Mouse (Mus musculus) ovary, adult 2 months (tissue): ENCODE results near the gene Relb. TPM values are rescaled to one million over a fixed set of nuclear protein-coding genes. Genes with fewer than 3 reads are reported as not detected.

Source experiments
- polyA plus RNA-seq: library from polyadenylated mRNA; depleted of rRNA; stranded (reverse); fragments of >200 nt; gene quantifications from 2 replicates; pipeline ENCODE4 v1.2.3, GENCODE M21; 2012; rRNA removed

Gene Relb
- polyA plus RNA-seq, result 34.7 and 48.6 TPM in 2 replicates

DNA sequence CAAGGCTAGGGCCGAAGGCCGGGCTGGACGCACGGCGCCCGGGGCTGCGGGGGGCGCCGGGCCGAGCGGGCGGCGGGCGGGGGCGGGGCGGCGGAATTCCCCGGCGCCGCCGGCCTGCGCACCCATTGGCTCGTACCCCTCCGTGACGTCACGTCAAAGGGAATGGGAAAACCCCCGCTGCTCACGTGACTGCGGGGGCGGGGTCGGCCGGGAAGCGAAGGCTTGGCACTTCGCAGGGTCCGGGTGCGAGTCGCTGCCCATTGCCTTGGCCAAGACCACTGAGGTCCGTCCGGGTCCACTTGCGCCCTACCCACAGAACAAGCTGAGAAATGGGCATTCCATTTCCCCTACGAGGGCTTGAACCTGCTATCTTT lies at the start of gene Relb:
Relb (minus strand) TSS at position 78 of the 374 bp plus-strand sequence.

GRCm38 (mm10) chr7:19677872-19678271 lies 48.6 kb upstream of the Relb start, which contains the start of gene Apoc2:
Apoc2 (minus strand) TSS chr7:19677941.

DNA sequence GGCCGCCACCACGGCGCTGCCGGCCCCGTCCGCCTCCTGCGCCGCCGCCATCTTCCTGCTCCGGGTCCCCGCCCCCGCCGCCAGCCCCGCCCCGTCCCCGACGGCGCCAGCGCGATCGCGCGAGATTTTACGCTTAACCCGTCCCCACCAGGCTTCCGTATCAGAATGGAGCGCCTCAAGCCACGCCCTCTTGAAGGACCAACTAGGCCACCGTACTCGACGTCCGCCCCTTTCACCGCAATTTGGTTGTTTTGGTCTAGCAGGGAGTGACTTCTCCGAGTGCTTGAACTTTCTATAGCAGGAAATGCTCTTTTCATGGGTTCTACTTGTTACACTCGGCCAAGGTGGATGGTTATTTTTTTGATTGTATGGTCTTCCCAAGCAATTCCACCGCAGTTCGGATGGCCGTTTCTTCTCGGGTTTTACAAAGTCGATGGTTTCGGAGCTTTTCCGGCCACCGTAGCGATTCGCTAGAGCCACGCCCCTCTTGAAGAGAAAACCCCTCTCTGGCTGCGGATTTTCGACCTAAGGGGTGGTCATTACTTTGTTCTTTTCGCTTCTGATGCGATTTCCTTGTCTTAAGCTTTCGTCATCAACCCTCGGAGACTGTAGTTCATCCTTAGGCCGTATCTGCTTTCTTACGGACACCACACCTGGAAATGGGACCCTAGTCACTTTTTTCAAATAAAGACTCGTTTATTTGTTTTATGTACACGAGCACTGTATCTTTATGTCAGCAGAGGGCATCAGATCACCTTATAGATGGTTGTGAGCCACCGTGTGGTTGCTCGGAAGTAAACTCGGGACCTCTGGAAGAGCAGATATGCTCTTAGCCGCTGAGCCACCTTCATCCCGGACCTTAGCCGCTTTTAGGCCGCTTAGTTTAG lies 36.0 kb upstream of the Relb start, which contains the start of gene Clptm1:
Clptm1 (minus strand) TSS at position 79 of the 887 bp plus-strand sequence.

GRCm38 (mm10) chr7:19603849-19604605 lies 25.2 kb downstream of the Relb start, which contains the start of gene Clasrp:
Clasrp (minus strand) TSS chr7:19604486.

DNA sequence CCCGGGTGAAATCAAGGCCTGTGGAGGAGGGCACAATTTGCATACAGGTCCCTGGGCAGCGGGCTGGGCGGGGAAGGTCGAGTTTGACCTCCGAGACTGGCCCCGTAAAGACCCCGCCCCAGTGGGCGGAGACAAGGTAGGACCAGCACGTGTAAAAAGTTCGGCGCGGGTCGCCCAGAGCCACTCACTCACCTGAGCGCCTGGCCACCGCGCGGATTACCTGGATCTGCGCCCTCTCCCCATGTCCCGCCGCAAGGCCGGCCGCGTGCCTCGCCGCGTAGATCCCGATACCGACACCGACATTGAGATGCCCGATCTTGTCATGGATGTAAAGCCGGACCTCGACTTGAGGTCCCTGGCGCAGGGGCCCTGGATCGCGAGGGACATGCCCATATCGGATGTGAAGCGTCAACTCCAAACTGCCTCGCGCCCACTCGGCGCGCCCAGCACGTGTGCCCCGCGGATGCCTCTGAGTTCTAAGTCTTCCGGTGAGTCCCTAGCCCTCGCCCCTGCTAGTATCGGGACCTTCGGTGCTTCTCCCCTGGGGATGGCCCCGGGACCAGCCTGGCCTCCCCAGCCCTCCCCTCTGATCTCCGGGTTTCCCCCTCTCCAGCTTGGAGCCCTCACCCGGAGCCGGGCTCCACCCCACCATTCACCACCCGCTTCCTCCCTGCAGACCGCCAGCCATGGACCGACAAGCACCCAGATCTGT lies 51.9 kb downstream of the Relb start, which contains the start of the genes Zfp296 and Gemin7:
Zfp296 (plus strand) TSS at position 147 of the 712 bp plus-strand sequence.
Gemin7 (minus strand) TSS at position 455 of the 712 bp plus-strand sequence.

DNA sequence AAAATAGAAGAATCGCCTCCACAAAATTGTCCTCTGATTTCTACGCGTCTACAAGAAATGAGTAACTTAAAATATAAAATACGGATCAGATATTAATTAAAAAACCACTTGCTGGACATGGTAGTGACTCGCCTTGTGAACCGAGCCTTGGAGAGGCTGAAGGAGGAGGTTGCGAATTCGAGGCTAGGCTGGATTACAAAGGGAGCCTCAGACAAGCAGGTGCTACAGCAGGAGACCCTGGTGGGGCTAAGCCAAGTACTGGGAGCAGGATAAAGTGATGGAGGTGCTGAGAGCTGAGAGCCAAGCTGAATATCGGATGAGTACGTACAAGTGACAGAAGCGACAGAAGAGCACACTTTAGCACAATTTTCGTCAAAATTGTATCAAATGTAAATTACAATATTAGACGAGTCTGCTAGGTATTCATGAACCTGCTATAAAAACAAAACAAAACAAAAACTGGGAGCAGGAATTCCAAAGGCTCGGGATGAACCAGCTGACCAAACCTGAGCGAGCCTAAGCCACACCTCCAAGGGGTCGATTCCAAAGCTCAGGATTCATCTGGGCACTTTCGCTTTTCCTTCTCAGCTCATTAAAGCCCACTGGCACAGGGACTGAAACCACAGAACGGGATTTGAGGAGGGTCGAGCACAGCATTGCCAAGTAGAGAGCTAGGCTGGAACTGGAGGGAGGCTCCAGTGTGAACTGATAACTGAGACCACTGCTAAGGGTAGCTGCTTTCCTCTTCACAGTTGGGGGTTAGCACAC lies 66.4 kb downstream of the Relb start, which contains the start of gene Ppp1r37:
Ppp1r37 (minus strand) TSS at position 434 of the 768 bp plus-strand sequence.

Other genes starting within 250 kb of the Relb start
- gene Ercc2, start 247.4 kb downstream of the Relb start, polyA plus RNA-seq, result 99.9 and 104 TPM in 2 replicates
- 11.6 and 13.6 TPM in 2 replicates for gene Klc3, start 225.3 kb downstream of the Relb start, polyA plus RNA-seq
- gene Ckm, start 224.7 kb downstream of the Relb start, polyA plus RNA-seq, result 1.5 and 2.0 TPM in 2 replicates
- 56.2 and 68.8 TPM in 2 replicates for gene Mark4, start 170.6 kb downstream of the Relb start, polyA plus RNA-seq
- gene Exoc3l2, start 166.1 kb downstream of the Relb start, polyA plus RNA-seq, result 14.5 and 14.7 TPM in 2 replicates
- gene Bloc1s3, start 121.1 kb downstream of the Relb start, polyA plus RNA-seq, result 23.3 and 32.2 TPM in 2 replicates
- 122 and 123 TPM in 2 replicates for gene Trappc6a, start 121.0 kb downstream of the Relb start, polyA plus RNA-seq
- gene Nkpd1, start 111.6 kb downstream of the Relb start, polyA plus RNA-seq, result 1.3 and 1.9 TPM in 2 replicates
- 147 and 159 TPM in 2 replicates for gene Ppp1r37, start 66.4 kb downstream of the Relb start, polyA plus RNA-seq
- gene Zfp296, start 52.2 kb downstream of the Relb start, polyA plus RNA-seq, result 15.2 and 16.3 TPM in 2 replicates
- gene Gemin7, start 51.8 kb downstream of the Relb start, polyA plus RNA-seq, result 230 and 252 TPM in 2 replicates
- 248 and 417 TPM in 2 replicates for gene Clasrp, start 25.0 kb downstream of the Relb start, polyA plus RNA-seq
- 131 and 152 TPM in 2 replicates for gene Clptm1, start 35.6 kb upstream of the Relb start, polyA plus RNA-seq
- gene Apoc2, start 48.5 kb upstream of the Relb start, polyA plus RNA-seq, result 1.2 and 3.3 TPM in 2 replicates
- gene Gm44805, start 52.0 kb upstream of the Relb start, polyA plus RNA-seq, result not detected in 2 replicates
- 2.4 and 7.3 TPM in 2 replicates for gene Apoc4, start 52.0 kb upstream of the Relb start, polyA plus RNA-seq
- 3.8 and 11.0 TPM in 2 replicates for gene Apoc1, start 63.2 kb upstream of the Relb start, polyA plus RNA-seq
- gene Apoe, start 69.8 kb upstream of the Relb start, polyA plus RNA-seq, result 3,327 and 3,331 TPM in 2 replicates
- 131 and 143 TPM in 2 replicates for gene Tomm40, start 86.0 kb upstream of the Relb start, polyA plus RNA-seq
- 136 and 141 TPM in 2 replicates for gene Nectin2, start 121.0 kb upstream of the Relb start, polyA plus RNA-seq
- gene Bcam, start 141.6 kb upstream of the Relb start, polyA plus RNA-seq, result 233 and 256 TPM in 2 replicates
- gene Cblc, start 167.4 kb upstream of the Relb start, polyA plus RNA-seq, result 8.6 and 11.5 TPM in 2 replicates
- gene Bcl3, start 193.3 kb upstream of the Relb start, polyA plus RNA-seq, result 78.2 and 94.4 TPM in 2 replicates
- 0.49 and 0.91 TPM in 2 replicates for gene Gm19345, start 222.6 kb upstream of the Relb start, polyA plus RNA-seq
- gene Ceacam16, start 231.9 kb upstream of the Relb start, polyA plus RNA-seq, result 0.15 and 0.31 TPM in 2 replicates